8 mouse cellular contexts compared by ENCODE assay signal in the genomic region with DNA sequence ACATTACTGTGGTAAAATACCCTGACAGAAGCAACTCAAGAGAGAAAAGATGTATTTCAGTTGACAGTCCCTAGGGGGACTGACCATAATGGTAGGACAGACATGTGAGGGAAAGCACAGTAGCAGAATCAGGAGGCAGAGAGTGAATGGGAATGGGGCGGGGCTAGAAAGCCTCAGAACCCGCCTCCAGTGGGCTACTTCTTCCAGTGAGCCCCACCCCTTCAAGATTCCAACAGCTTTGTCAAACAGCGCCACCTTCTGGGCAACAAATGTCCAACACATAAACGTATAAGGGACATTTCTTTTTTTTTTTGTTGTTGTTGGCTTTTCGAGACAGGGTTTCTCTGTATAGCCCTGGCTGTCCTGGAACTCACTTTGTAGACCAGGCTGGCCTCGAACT. TPM values are rescaled to one million over a fixed set of nuclear protein-coding genes. Genes with fewer than 3 reads are reported as not detected.
DNase-seq lines count a peak whose midpoint lies in the region; ATAC-seq and TF ChIP-seq lines count a peak whose summit lies in the region.

No protein-coding gene starts in this region.

- WGBS in hindbrain, postnatal 0 days = 52% methylated on average over 6 of the region's 6 CpGs
- WGBS in hindbrain, embryonic 11.5 days = 47% methylated on average over 6 of the region's 6 CpGs
- WGBS in forebrain, embryonic 16.5 days = 42% methylated on average over 6 of the region's 6 CpGs

- no peak for TF ChIP-seq EP300 in ES-Bruce4 (IDR thresholded peaks at IDR 0.05; ENCODE audit: insufficient read depth, low read depth, low read length)

- H3K27ac ChIP-seq in hindbrain, postnatal 0 days = no peak overlapping the region
- H3K27ac ChIP-seq in hindbrain, embryonic 11.5 days (ENCODE audit: low read depth, low read length) = no peak overlapping the region
- no peak overlapping the region for H3K27ac ChIP-seq in ES-Bruce4 (ENCODE audit: insufficient read depth, low read length)
- H3K27ac ChIP-seq in forebrain, embryonic 16.5 days (ENCODE audit: low read length) = no peak overlapping the region

- ATAC-seq in hindbrain, postnatal 0 days = no peak
- ATAC-seq in hindbrain, embryonic 11.5 days (ENCODE audit: low FRiP score) = no peak
- peak; percentile 34 to 35; a peak in 1 of 4 replicates for ATAC-seq in hematopoietic stem cell, adult 5-6 weeks (replicated peaks in 1 of 2; ENCODE audit: insufficient read depth in 1 of 2, low FRiP score in 2 of 2, low TSS enrichment in 1 of 2, low read depth in 1 of 2, poor library complexity in 2 of 2, severe bottlenecking in 2 of 2)
- peak; percentile 75 for ATAC-seq in megakaryocyte-erythroid progenitor cell, adult 5-6 weeks (replicated peaks; ENCODE audit: low FRiP score, low TSS enrichment, poor library complexity, severe bottlenecking)
- ATAC-seq in erythroblast, adult 5-6 weeks (replicated peaks; ENCODE audit: low FRiP score, poor library complexity, severe bottlenecking) = no peak
- ATAC-seq in forebrain, embryonic 16.5 days = no peak
- ATAC-seq in monocyte, adult 5-6 weeks (replicated peaks; ENCODE audit: insufficient number of reproducible peaks, low FRiP score, low TSS enrichment, poor library complexity, severe bottlenecking) = no peak

- no peak overlapping the region for H3K9ac ChIP-seq in hindbrain, postnatal 0 days (replicated peaks; ENCODE audit: low read length)
- H3K9ac ChIP-seq in hindbrain, embryonic 11.5 days (ENCODE audit: low read depth, low read length) = no peak overlapping the region
- no peak overlapping the region for H3K9ac ChIP-seq in ES-Bruce4 (ENCODE audit: low read depth, poor library complexity, severe bottlenecking)
- no peak overlapping the region for H3K9ac ChIP-seq in forebrain, embryonic 16.5 days (replicated peaks; ENCODE audit: low read depth, low read length)

- peak; percentile 50 for DNase-seq in hindbrain, postnatal 0 days (ENCODE audit: low spot score)
- DNase-seq in hindbrain, embryonic 11.5 days (ENCODE audit: low spot score) = no peak

- no peak overlapping the region for H3K4me3 ChIP-seq in hindbrain, postnatal 0 days (ENCODE audit: low read length)
- no peak overlapping the region for H3K4me3 ChIP-seq in hindbrain, embryonic 11.5 days (ENCODE audit: low read depth, low read length)
- H3K4me3 ChIP-seq in ES-Bruce4 (ENCODE audit: low read depth, low read length) = no peak overlapping the region
- no peak overlapping the region for H3K4me3 ChIP-seq in forebrain, embryonic 16.5 days (replicated peaks; ENCODE audit: low read length)

- no peaks in the 10 kb centered on the region for H3K27me3 ChIP-seq in hindbrain, postnatal 0 days (ENCODE audit: insufficient read depth, low read length)
- no peaks in the 10 kb centered on the region for H3K27me3 ChIP-seq in hindbrain, embryonic 11.5 days (ENCODE audit: control insufficient read depth, insufficient read depth, low read length)
- H3K27me3 ChIP-seq in ES-Bruce4 (ENCODE audit: control insufficient read depth, insufficient read depth, low read length, poor library complexity, severe bottlenecking) = no peaks in the 10 kb centered on the region
- no peaks in the 10 kb centered on the region for H3K27me3 ChIP-seq in forebrain, embryonic 16.5 days (replicated peaks; ENCODE audit: control insufficient read depth, insufficient read depth, low read length)

- no peak overlapping the region for H3K4me2 ChIP-seq in hindbrain, postnatal 0 days (ENCODE audit: low read depth, low read length)
- H3K4me2 ChIP-seq in hindbrain, embryonic 11.5 days (replicated peaks; ENCODE audit: low read depth, low read length) = no peak overlapping the region
- H3K4me2 ChIP-seq in forebrain, embryonic 16.5 days (ENCODE audit: low read length) = no peak overlapping the region

- TF ChIP-seq CTCF in hindbrain, postnatal 0 days (IDR thresholded peaks at IDR 0.05; ENCODE audit: low read depth) = peak; percentile 37; the same call in 1 of the 2 replicates
- peak; percentile 59 for TF ChIP-seq CTCF in ES-Bruce4 (IDR thresholded peaks at IDR 0.05; ENCODE audit: low read depth, low read length)

- no peaks in the 10 kb centered on the region for H3K36me3 ChIP-seq in hindbrain, postnatal 0 days (ENCODE audit: insufficient read depth, low read length)
- no peaks in the 10 kb centered on the region for H3K36me3 ChIP-seq in hindbrain, embryonic 11.5 days (ENCODE audit: control insufficient read depth, insufficient read depth, low read length)
- no peaks in the 10 kb centered on the region for H3K36me3 ChIP-seq in ES-Bruce4 (ENCODE audit: control insufficient read depth, insufficient read depth, low read length, poor library complexity, severe bottlenecking)
- no peaks in the 10 kb centered on the region for H3K36me3 ChIP-seq in forebrain, embryonic 16.5 days (ENCODE audit: control insufficient read depth, insufficient read depth)

- no peaks in the 10 kb centered on the region for H3K4me1 ChIP-seq in hindbrain, postnatal 0 days (ENCODE audit: insufficient read depth, low read length)
- no peaks in the 10 kb centered on the region; the same call in 1 of the 2 replicates for H3K4me1 ChIP-seq in hindbrain, embryonic 11.5 days (replicated peaks; ENCODE audit: control insufficient read depth, insufficient read depth, low read length)
- no peaks in the 10 kb centered on the region for H3K4me1 ChIP-seq in ES-Bruce4 (ENCODE audit: control insufficient read depth, insufficient read depth, low read length)
- peaks cover under 1% of the 10 kb centered on the region for H3K4me1 ChIP-seq in forebrain, embryonic 16.5 days (replicated peaks; ENCODE audit: control insufficient read depth, insufficient read depth, low read length)

- no peaks in the 10 kb centered on the region for H3K9me3 ChIP-seq in hindbrain, postnatal 0 days (ENCODE audit: low read length)
- no peaks in the 10 kb centered on the region for H3K9me3 ChIP-seq in hindbrain, embryonic 11.5 days (ENCODE audit: control insufficient read depth, low read length)
- no peaks in the 10 kb centered on the region for H3K9me3 ChIP-seq in ES-Bruce4 (replicated peaks; ENCODE audit: control insufficient read depth, insufficient read depth, low read length, poor library complexity, severe bottlenecking)
- 0 out of 2 replicates have a peak, but pooled peaks cover 3% of the 10 kb centered on the region for H3K9me3 ChIP-seq in forebrain, embryonic 16.5 days (ENCODE audit: control insufficient read depth, low read length)

- TF ChIP-seq POLR2A in ES-Bruce4 (IDR thresholded peaks at IDR 0.05; ENCODE audit: insufficient read depth, low read length) = no peak

RNA-seq across cellular contexts. Expression of gene Aktip, which starts 45.2 kb away (rescaled TPM):
- total RNA-seq in hindbrain, postnatal 0 days (2014; rRNA removed) = 186 and 211 TPM in 2 replicates
- polyA plus RNA-seq in hindbrain, postnatal 0 days (2015; fragmentation: Nextera tagmentation; extraction: Ambion mirVana) = 131 and 134 TPM in 2 replicates
- polyA plus RNA-seq in hindbrain, embryonic 11.5 days (2014; fragmentation: Nextera tagmentation; extraction: Ambion mirVana) = 92.6 and 95.3 TPM in 2 replicates
- 74.4 and 80.3 TPM in 2 replicates for polyA plus RNA-seq in ES-Bruce4 (2011; ENCODE audit: insufficient read depth, insufficient read length, low read depth, missing spikeins)
- total RNA-seq in hematopoietic stem cell, adult 5-6 weeks (2017) = 19.3 and 21.3 TPM in 2 replicates
- 4.1 and 5.5 TPM in 2 replicates for total RNA-seq in megakaryocyte-erythroid progenitor cell, adult 5-6 weeks (2014; fragmentation: Nextera tagmentation)
- 1.2 and 6.1 TPM in 2 replicates for total RNA-seq in megakaryocyte-erythroid progenitor cell, adult 5-6 weeks (2017)
- total RNA-seq in erythroblast, adult 5-6 weeks (2015; ENCODE audit: low replicate concordance) = 2.3 and 8.3 TPM in 2 replicates
- 2.0 and 3.1 TPM in 2 replicates for total RNA-seq in erythroblast, adult 5-6 weeks (2017; ENCODE audit: low replicate concordance)
- polyA plus RNA-seq in forebrain, embryonic 16.5 days (2015; fragmentation: Nextera tagmentation; extraction: Ambion mirVana) = 148 and 151 TPM in 2 replicates
- total RNA-seq in monocyte, adult 5-6 weeks (2017) = 8.2 to 13.7 TPM (median 11.8 TPM) in 3 replicates

Comparison
In these comparisons a context has a peak if more than half of its experiments do, and no peak if none do; other contexts are left out.
1. ATAC-seq: peak in hematopoietic stem cell, adult 5-6 weeks (2 of 2) and megakaryocyte-erythroid progenitor cell, adult 5-6 weeks (single experiment); none in hindbrain, postnatal 0 days (single experiment), hindbrain, embryonic 11.5 days (single experiment), erythroblast, adult 5-6 weeks (single experiment), forebrain, embryonic 16.5 days (single experiment) and monocyte, adult 5-6 weeks (single experiment).